Mouse (Mus musculus): ENCODE results near the gene Tecpr1.
A peak's percentile ranks its signal among the peaks of the same experiment; 100 is the strongest.

The Tecpr1 gene

GRCm38 (mm10) chr5:144251876-144252577 lies 28.6 kb upstream of the Tecpr1 start:
- no peak for DNase-seq

GRCm38 (mm10) chr5:144249871-144250270 lies 26.5 kb upstream of the Tecpr1 start:
- no peak for DNase-seq

- DNase-seq, result no peak
Measured at GRCm38 (mm10) chr5:144247906-144248585, 24.6 kb upstream of the Tecpr1 start.

- DNase-seq, result no peak
Measured at GRCm38 (mm10) chr5:144247307-144247706, 23.9 kb upstream of the Tecpr1 start.

- no peak for DNase-seq
Measured at GRCm38 (mm10) chr5:144246669-144247068, 23.3 kb upstream of the Tecpr1 start.

GRCm38 (mm10) chr5:144245592-144245991 lies 22.2 kb upstream of the Tecpr1 start:
- DNase-seq, result no peak

- DNase-seq, result no peak
Measured at GRCm38 (mm10) chr5:144243901-144244487, 20.6 kb upstream of the Tecpr1 start, which contains the start of gene Bri3. Gene Bri3 (plus strand): TSS chr5:144244437.

GRCm38 (mm10) chr5:144238969-144239368 lies 15.6 kb upstream of the Tecpr1 start:
- DNase-seq, result no peak

- DNase-seq, result no peak
Measured at GRCm38 (mm10) chr5:144234714-144235113, 11.3 kb upstream of the Tecpr1 start.

GRCm38 (mm10) chr5:144234222-144234621 lies 10.8 kb upstream of the Tecpr1 start:
- DNase-seq, result no peak

- no peak for DNase-seq
Measured at GRCm38 (mm10) chr5:144232531-144232930, 9.1 kb upstream of the Tecpr1 start.

- DNase-seq, result no peak
Measured at GRCm38 (mm10) chr5:144231410-144231809, 8.0 kb upstream of the Tecpr1 start.

GRCm38 (mm10) chr5:144230216-144230615 lies 6.8 kb upstream of the Tecpr1 start:
- DNase-seq, result no peak

- no peak for DNase-seq
Measured at GRCm38 (mm10) chr5:144226220-144226619, 2.8 kb upstream of the Tecpr1 start.

- DNase-seq, result peak; percentile 67
Measured at GRCm38 (mm10) chr5:144223899-144224816, 743 bp upstream of the Tecpr1 start.

- DNase-seq, result peak; percentile 92
Measured at GRCm38 (mm10) chr5:144222811-144223502, 458 bp downstream of the Tecpr1 start.

- peak; percentile 49 for DNase-seq
Measured at GRCm38 (mm10) chr5:144221305-144221704, 2.1 kb downstream of the Tecpr1 start.

- DNase-seq, result peak; percentile 26
Measured at GRCm38 (mm10) chr5:144219936-144220335, 3.5 kb downstream of the Tecpr1 start.

GRCm38 (mm10) chr5:144219306-144219705 lies 4.1 kb downstream of the Tecpr1 start:
- peak; percentile 41 for DNase-seq

GRCm38 (mm10) chr5:144218061-144218460 lies 5.4 kb downstream of the Tecpr1 start:
- DNase-seq, result peak; percentile 26

- DNase-seq, result peak; percentile 13
Measured at GRCm38 (mm10) chr5:144215992-144216391, 7.4 kb downstream of the Tecpr1 start.

- DNase-seq, result peak; percentile 69
Measured at GRCm38 (mm10) chr5:144214453-144214852, 9.0 kb downstream of the Tecpr1 start.

Measured in cerebellum, adult 9-10 months (tissue).